Mouse (Mus musculus) c-Kit-positive CD71-positive TER-119-positive erythroid progenitor cells, embryonic 14.5 days (primary cell): Measurements from ENCODE around the gene Sema5a.

Source experiments
- DNase-seq: peaks from one replicate; pipeline ENCODE4 v3.0.0-alpha.2; 2013; ENCODE audit warnings: low spot score

Sema5a gene

GRCm38 (mm10) chr15:32306557-32307243 lies 62.1 kb downstream of the Sema5a start:
- no peak for DNase-seq

GRCm38 (mm10) chr15:32310834-32311233 lies 66.2 kb downstream of the Sema5a start:
- DNase-seq, result no peak

- DNase-seq, result no peak
Observed at GRCm38 (mm10) chr15:32311287-32311686, 66.7 kb downstream of the Sema5a start.

- no peak for DNase-seq
Observed at GRCm38 (mm10) chr15:32317074-32317473, 72.5 kb downstream of the Sema5a start.

- no peak for DNase-seq
Observed at GRCm38 (mm10) chr15:32320739-32321138, 76.1 kb downstream of the Sema5a start.

GRCm38 (mm10) chr15:32322455-32323220 lies 78.0 kb downstream of the Sema5a start:
- no peak for DNase-seq

- DNase-seq, result no peak
Observed at GRCm38 (mm10) chr15:32323224-32323623, 78.6 kb downstream of the Sema5a start.

- DNase-seq, result no peak
Observed at GRCm38 (mm10) chr15:32324105-32324504, 79.5 kb downstream of the Sema5a start.

GRCm38 (mm10) chr15:32328370-32329004 lies 83.9 kb downstream of the Sema5a start:
- DNase-seq, result no peak

- no peak for DNase-seq
Observed at GRCm38 (mm10) chr15:32329670-32330330, 85.2 kb downstream of the Sema5a start.

GRCm38 (mm10) chr15:32330427-32330826 lies 85.8 kb downstream of the Sema5a start:
- DNase-seq, result no peak

- DNase-seq, result no peak
Observed at GRCm38 (mm10) chr15:32331037-32331436, 86.4 kb downstream of the Sema5a start.

- no peak for DNase-seq
Observed at GRCm38 (mm10) chr15:32333456-32333855, 88.8 kb downstream of the Sema5a start.

- no peak for DNase-seq
Observed at GRCm38 (mm10) chr15:32337810-32338209, 93.2 kb downstream of the Sema5a start.

- no peak for DNase-seq
Observed at GRCm38 (mm10) chr15:32338721-32339290, 94.2 kb downstream of the Sema5a start.

- no peak for DNase-seq
Observed at GRCm38 (mm10) chr15:32339426-32339825, 94.8 kb downstream of the Sema5a start.

GRCm38 (mm10) chr15:32341423-32341822 lies 96.8 kb downstream of the Sema5a start:
- no peak for DNase-seq

- no peak for DNase-seq
Observed at GRCm38 (mm10) chr15:32343544-32343943, 98.9 kb downstream of the Sema5a start.

GRCm38 (mm10) chr15:32347315-32347714 lies 102.7 kb downstream of the Sema5a start:
- DNase-seq, result no peak

- DNase-seq, result no peak
Observed at GRCm38 (mm10) chr15:32349276-32349675, 104.7 kb downstream of the Sema5a start.

GRCm38 (mm10) chr15:32352995-32353394 lies 108.4 kb downstream of the Sema5a start:
- no peak for DNase-seq

GRCm38 (mm10) chr15:32353513-32353912 lies 108.9 kb downstream of the Sema5a start:
- no peak for DNase-seq
